Mouse (Mus musculus) spleen, adult 18-20 months (tissue): ENCODE data around the gene Glis3.

ENCODE experiments used
- DNase-seq, 2 experiments: peaks; one replicate each; pipeline ENCODE4 v3.0.0; 2022; ENCODE audit warnings: mixed read lengths in 2 of 2

Gene Glis3

GRCm38 (mm10) chr19:28454331-28454730, 225.5 kb downstream of the Glis3 start:
- DNase-seq: no peak

- no peak for DNase-seq
These were observed 226.8 kb downstream of the Glis3 start for GRCm38 (mm10) chr19:28452951-28453520.

- no peak for DNase-seq
These were observed 231.1 kb downstream of the Glis3 start for GRCm38 (mm10) chr19:28448811-28449210.

- no peak for DNase-seq
These were observed 237.7 kb downstream of the Glis3 start for GRCm38 (mm10) chr19:28442161-28442560.

- DNase-seq: no peak
These were observed 243.3 kb downstream of the Glis3 start for GRCm38 (mm10) chr19:28436457-28437148.

- DNase-seq: no peak
These were observed 251.6 kb downstream of the Glis3 start for GRCm38 (mm10) chr19:28428220-28428816.

GRCm38 (mm10) chr19:28424180-28424579, 255.7 kb downstream of the Glis3 start:
- DNase-seq: no peak

GRCm38 (mm10) chr19:28422939-28423338, 256.9 kb downstream of the Glis3 start:
- DNase-seq: no peak

GRCm38 (mm10) chr19:28416069-28416468, 263.8 kb downstream of the Glis3 start:
- DNase-seq: no peak

GRCm38 (mm10) chr19:28408787-28409186, 271.1 kb downstream of the Glis3 start:
- no peak for DNase-seq

- DNase-seq: no peak
These were observed 276.9 kb downstream of the Glis3 start for GRCm38 (mm10) chr19:28402956-28403355.

GRCm38 (mm10) chr19:28395584-28395861, 284.4 kb downstream of the Glis3 start:
- no peak for DNase-seq

- no peak for DNase-seq
These were observed 284.9 kb downstream of the Glis3 start for GRCm38 (mm10) chr19:28394826-28395583.

- no peak for DNase-seq
These were observed 286.1 kb downstream of the Glis3 start for GRCm38 (mm10) chr19:28393766-28394165.

- no peak for DNase-seq
These were observed 287.0 kb downstream of the Glis3 start for GRCm38 (mm10) chr19:28392838-28393237.

- DNase-seq: no peak
These were observed 289.0 kb downstream of the Glis3 start for GRCm38 (mm10) chr19:28390920-28391319.

GRCm38 (mm10) chr19:28389146-28389545, 290.7 kb downstream of the Glis3 start:
- DNase-seq: no peak

GRCm38 (mm10) chr19:28383425-28383824, 296.5 kb downstream of the Glis3 start:
- DNase-seq: no peak

- DNase-seq: no peak
These were observed 297.5 kb downstream of the Glis3 start for GRCm38 (mm10) chr19:28382168-28382911.

GRCm38 (mm10) chr19:28381441-28381840, 298.4 kb downstream of the Glis3 start:
- no peak for DNase-seq

- no peak for DNase-seq
These were observed 299.1 kb downstream of the Glis3 start for GRCm38 (mm10) chr19:28380691-28381262.

GRCm38 (mm10) chr19:28377788-28378295, 302.0 kb downstream of the Glis3 start:
- no peak for DNase-seq
